24 mouse cellular contexts compared by ENCODE assay signal in the genomic region with DNA sequence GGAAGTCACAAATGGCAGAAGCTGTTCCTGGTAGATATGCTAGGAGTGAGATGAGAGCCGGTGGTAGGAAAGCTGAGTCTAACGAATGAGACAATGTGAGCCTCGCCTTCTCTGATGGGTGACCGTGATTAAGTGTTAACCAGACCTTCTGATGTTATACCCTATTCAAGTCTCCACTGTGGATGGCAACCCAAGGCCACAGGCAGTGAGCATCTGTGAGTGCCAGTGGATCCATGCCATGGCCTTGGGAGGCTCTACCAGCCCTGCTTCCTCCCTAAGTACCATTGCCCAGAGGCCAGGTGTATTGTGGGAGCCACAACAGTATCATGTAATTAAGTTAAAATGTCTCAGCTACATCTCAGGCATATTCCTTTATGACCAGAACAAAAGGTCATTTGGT. TPM values are rescaled to one million over a fixed set of nuclear protein-coding genes. Genes with fewer than 3 reads are reported as not detected.
"Had no signal": no experiment of that assay in that cellular context is flagged by ENCODE, and none has a peak within 500 bp of the region (broad histone marks: within the 10 kb centered on the region; RNA-seq: fewer than 3 reads in every experiment).

No protein-coding gene starts in this region.

- DNase-seq: gastrocnemius, postnatal 10 days; gastrocnemius, postnatal 25 days; heart, adult 2 months; heart, postnatal 10 days; heart, postnatal 4 days; kidney, adult 18-20 months; kidney, adult 8-10 months; kidney, postnatal 10 days; kidney, postnatal 25 days; kidney, postnatal 4 days; liver; liver, embryonic 13.5 days; liver, postnatal 0 days; lung, adult 2 months had no signal

- H3K27ac ChIP-seq: heart, adult 2 months; hindbrain, embryonic 10.5 days; hindbrain, embryonic 12.5 days; hindbrain, embryonic 14.5 days; intestine, embryonic 15.5 days; left cerebral cortex, adult 2 months; limb, embryonic 10.5 days; limb, embryonic 12.5 days; liver, embryonic 13.5 days; liver, embryonic 15.5 days had no signal

- H3K4me3 ChIP-seq: heart, adult 2 months; hindbrain, embryonic 10.5 days; hindbrain, embryonic 12.5 days; intestine, embryonic 15.5 days; left cerebral cortex, adult 2 months; limb, embryonic 10.5 days; limb, embryonic 12.5 days; liver, embryonic 13.5 days; liver, embryonic 15.5 days had no signal

RNA-seq across cellular contexts. Expression of a gene that starts 17.1 kb away (rescaled TPM):
- total RNA-seq: granulocyte monocyte progenitor cell, adult 5-6 weeks had no signal
- polyA plus RNA-seq: inflammation-experienced regulatory T-cells, adult 6 months had no signal
